Mouse (Mus musculus) left cerebral cortex, postnatal 36 days (tissue): ENCODE measurements around the gene Vps33b. TPM values are rescaled to one million over a fixed set of nuclear protein-coding genes. Genes with fewer than 3 reads are reported as not detected.

Experiments used
- total RNA-seq, 2 experiments: library from RNA; stranded (reverse); gene quantifications; 2 replicates each; pipeline ENCODE4 v1.2.3; 2021

Gene Vps33b
- total RNA-seq, 2 experiments from 2014 or later, result 19.0 to 25.3 TPM

Other genes with a start within 250 kb of the Vps33b start
- gene Zfp710, start 244.8 kb upstream of the Vps33b start, total RNA-seq, result 10 to 100 TPM; 18.4 to 20.2 TPM
- gene Idh2, start 154.3 kb upstream of the Vps33b start, total RNA-seq, result 10 to 100 TPM; 52.2 to 55.6 TPM
- 10 to 100 TPM; 16.9 to 19.1 TPM for gene Sema4b, start 82.8 kb upstream of the Vps33b start, total RNA-seq
- 10 to 100 TPM; 21.7 to 21.8 TPM for gene Cib1, start 36.8 kb upstream of the Vps33b start, total RNA-seq
- gene Gdpgp1, start 36.8 kb upstream of the Vps33b start, total RNA-seq, result 1 to 10 TPM; 6.0 to 6.6 TPM
- gene Ttll13, start 23.3 kb upstream of the Vps33b start, total RNA-seq, result 1 to 10 TPM; 1.7 to 1.8 TPM
- 10 to 100 TPM; 44.8 to 45.9 TPM for gene Ngrn, start 8.4 kb upstream of the Vps33b start, total RNA-seq
- gene Prc1, start 24.8 kb downstream of the Vps33b start, total RNA-seq, result 1 to 10 TPM in 1 of 2 experiments, under 1 TPM in 1; 0.95 to 1.8 TPM
- gene Rccd1, start 54.8 kb downstream of the Vps33b start, total RNA-seq, result 10 to 100 TPM; 13.1 to 17.1 TPM
- gene Unc45a, start 71.4 kb downstream of the Vps33b start, total RNA-seq, result 10 to 100 TPM; 36.4 to 39.6 TPM
- gene Hddc3, start 73.5 kb downstream of the Vps33b start, total RNA-seq, result 10 to 100 TPM; 52.9 to 65.7 TPM
- gene Man2a2, start 101.7 kb downstream of the Vps33b start, total RNA-seq, result 100 to 1,000 TPM; 128 to 158 TPM
- 1 to 10 TPM; 6.0 to 7.1 TPM for gene Fes, start 118.3 kb downstream of the Vps33b start, total RNA-seq
- gene Furin, start 135.8 kb downstream of the Vps33b start, total RNA-seq, result 10 to 100 TPM; 30.7 to 38.5 TPM